In the genomic region with DNA sequence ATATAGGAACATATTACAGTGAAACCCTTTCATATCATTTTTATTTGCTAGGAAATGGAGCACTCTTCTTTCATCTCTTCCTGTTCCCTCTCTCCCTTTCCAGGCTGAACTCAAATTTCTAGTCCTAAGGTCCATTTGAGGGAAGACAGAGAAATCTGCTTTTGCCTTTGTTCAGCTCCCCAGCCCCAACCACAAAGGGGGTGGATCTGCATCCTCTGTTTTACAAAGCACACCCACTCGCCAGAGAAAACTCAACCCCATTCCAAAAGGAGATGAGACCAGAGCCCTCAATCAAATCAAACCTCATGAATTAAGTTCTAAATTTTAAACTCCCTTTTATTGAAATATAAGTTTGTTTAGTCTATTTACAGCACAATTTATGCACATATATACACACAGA, we compare ENCODE assay signal across 10 mouse cellular contexts. TPM values are rescaled to one million over a fixed set of nuclear protein-coding genes. Genes with fewer than 3 reads are reported as not detected.
DNase-seq lines count a peak whose midpoint lies in the region; ATAC-seq lines count a peak whose summit lies in the region.
"Had no signal": no experiment of that assay in that cellular context is flagged by ENCODE, and none has a peak within 500 bp of the region (broad histone marks: within the 10 kb centered on the region; RNA-seq: fewer than 3 reads in every experiment).

No protein-coding gene starts in this region.

- H3K36me3 ChIP-seq in neural tube, embryonic 11.5 days (ENCODE audit: control insufficient read depth, insufficient read depth, low read length): no peaks in the 10 kb centered on the region
- H3K36me3 ChIP-seq in hindbrain, embryonic 10.5 days: peaks cover 21% of the 10 kb centered on the region
- peaks cover 20% of the 10 kb centered on the region for H3K36me3 ChIP-seq in midbrain, embryonic 10.5 days
- H3K36me3 ChIP-seq: lung, embryonic 15.5 days had no signal

- intact Hi-C loops in gastrocnemius, postnatal 36 days (cut with DNase I): loop anchor here (5.0 kb wide), 1 partner anchor 37 kb away; no protein-coding TSS in a partner anchor

- H3K4me1 ChIP-seq in neural tube, embryonic 11.5 days (ENCODE audit: control insufficient read depth, insufficient read depth, low read length): peaks cover 12% of the 10 kb centered on the region; the same call in 1 of the 2 replicates
- H3K4me1 ChIP-seq in hindbrain, embryonic 10.5 days (replicated peaks): peaks cover 46% of the 10 kb centered on the region
- peaks cover 48% of the 10 kb centered on the region for H3K4me1 ChIP-seq in midbrain, embryonic 10.5 days

- H3K4me2 ChIP-seq in neural tube, embryonic 11.5 days (ENCODE audit: low read depth): peak overlapping the region; percentile 96

- H3K9me3 ChIP-seq in neural tube, embryonic 11.5 days (ENCODE audit: control insufficient read depth, low read length): no peaks in the 10 kb centered on the region
- no peaks in the 10 kb centered on the region for H3K9me3 ChIP-seq in hindbrain, embryonic 10.5 days
- no peaks in the 10 kb centered on the region for H3K9me3 ChIP-seq in midbrain, embryonic 10.5 days (replicated peaks)
- H3K9me3 ChIP-seq: lung, embryonic 15.5 days had no signal

- no peaks in the 10 kb centered on the region for H3K27me3 ChIP-seq in neural tube, embryonic 11.5 days (ENCODE audit: control insufficient read depth, insufficient read depth, low read length)
- peaks cover under 1% of the 10 kb centered on the region; the same call in 1 of the 2 replicates for H3K27me3 ChIP-seq in hindbrain, embryonic 10.5 days (ENCODE audit: insufficient read depth, poor library complexity, severe bottlenecking)
- peaks cover 9% of the 10 kb centered on the region for H3K27me3 ChIP-seq in midbrain, embryonic 10.5 days (ENCODE audit: low read depth, poor library complexity, severe bottlenecking)
- H3K27me3 ChIP-seq: lung, embryonic 15.5 days had no signal

- H3K27ac ChIP-seq in neural tube, embryonic 11.5 days (ENCODE audit: low read depth, low read length): peak overlapping the region; percentile 14; the same call in 1 of the 2 replicates
- peak overlapping the region; percentile 98 for H3K27ac ChIP-seq in hindbrain, embryonic 10.5 days
- peak overlapping the region; percentile 98 for H3K27ac ChIP-seq in midbrain, embryonic 10.5 days (replicated peaks)
- H3K27ac ChIP-seq: lung, embryonic 15.5 days had no signal

- peak overlapping the region; percentile 84; the same call in 1 of the 2 replicates for H3K4me3 ChIP-seq in neural tube, embryonic 11.5 days (ENCODE audit: low read depth, low read length)
- peak overlapping the region; percentile 90 for H3K4me3 ChIP-seq in hindbrain, embryonic 10.5 days
- H3K4me3 ChIP-seq in midbrain, embryonic 10.5 days: peak overlapping the region; percentile 88

- H3K9ac ChIP-seq in neural tube, embryonic 11.5 days (ENCODE audit: low read length): peak overlapping the region; percentile 53

- ATAC-seq in neural tube, embryonic 11.5 days (ENCODE audit: insufficient read depth, low FRiP score, low TSS enrichment): no peak
- ATAC-seq: CD4-positive, CD25-positive, alpha-beta regulatory T cell, adult 4 months had no signal

- DNase-seq in neural tube, embryonic 11.5 days (ENCODE audit: low spot score): no peak
- no peak for DNase-seq in neural tube, embryonic 10.5 days (ENCODE audit: extremely low spot score, low spot score)
- no peak for DNase-seq in hindbrain, embryonic 10.5 days (ENCODE audit: low spot score)
- no peak for DNase-seq in midbrain, embryonic 10.5 days (ENCODE audit: low spot score)
- no peak for DNase-seq in embryo, embryonic 9.5 days (ENCODE audit: extremely low spot score)
- no peak for DNase-seq in right cerebral cortex, postnatal 10 days (ENCODE audit: low spot score in 2 of 2)
- DNase-seq in gastrocnemius, postnatal 36 days: no peak
- DNase-seq: kidney, adult 2 months had no signal

- WGBS in neural tube, embryonic 11.5 days: 14% methylated on average over 1 of the region's 1 CpGs
- WGBS in hindbrain, embryonic 10.5 days: 18% methylated on average over 1 of the region's 1 CpGs
- WGBS in midbrain, embryonic 10.5 days: 15% methylated on average over 1 of the region's 1 CpGs

RNA-seq across cellular contexts. Expression of a gene that starts 3.2 kb away (rescaled TPM):
- polyA plus RNA-seq in neural tube, embryonic 11.5 days (2014; fragmentation: Nextera tagmentation; extraction: Ambion mirVana): 22.3 and 22.5 TPM in 2 replicates
- polyA plus RNA-seq in hindbrain, embryonic 10.5 days (2016; fragmentation: Nextera tagmentation; extraction: Ambion mirVana): 17.4 and 25.0 TPM in 2 replicates
- polyA plus RNA-seq in midbrain, embryonic 10.5 days (2016; fragmentation: Nextera tagmentation; extraction: Ambion mirVana): 17.1 and 21.6 TPM in 2 replicates
- under 1 TPM; 0.41 to 0.54 TPM for total RNA-seq in gastrocnemius, postnatal 36 days (2021)
- polyA plus RNA-seq: CD4-positive, CD25-positive, alpha-beta regulatory T cell, adult 4 months had no signal

RNA-seq across cellular contexts. Expression of a gene that starts 41.4 kb away (rescaled TPM):
- 48.4 and 52.2 TPM in 2 replicates for polyA plus RNA-seq in neural tube, embryonic 11.5 days (2014; fragmentation: Nextera tagmentation; extraction: Ambion mirVana)
- 23.7 and 25.3 TPM in 2 replicates for polyA plus RNA-seq in hindbrain, embryonic 10.5 days (2016; fragmentation: Nextera tagmentation; extraction: Ambion mirVana)
- polyA plus RNA-seq in midbrain, embryonic 10.5 days (2016; fragmentation: Nextera tagmentation; extraction: Ambion mirVana): 22.2 and 26.9 TPM in 2 replicates
- 10 to 100 TPM; 10.6 to 14.2 TPM for total RNA-seq in gastrocnemius, postnatal 36 days (2021)

Comparison
In these comparisons a context has a peak if more than half of its experiments do, and no peak if none do; other contexts are left out.
1. H3K27ac ChIP-seq: peak in every context shown above with its lines; median percentile 98 in hindbrain, embryonic 10.5 days; 98 in midbrain, embryonic 10.5 days; 14 in neural tube, embryonic 11.5 days.